Mouse (Mus musculus) spleen, postnatal 14 days (tissue): Measurements from ENCODE around the gene Hip1.
"Not testable (repeated sequence)": the region's sequence is repeated elsewhere in the genome, so short reads cannot be mapped to it uniquely, and the experiment has no call there.

Experiments
- DNase-seq, 2 experiments: peaks; one replicate each; pipeline ENCODE4 v3.0.0; 2021 to 2022; ENCODE audit warnings: low spot score in 2 of 2

Gene Hip1

DNA sequence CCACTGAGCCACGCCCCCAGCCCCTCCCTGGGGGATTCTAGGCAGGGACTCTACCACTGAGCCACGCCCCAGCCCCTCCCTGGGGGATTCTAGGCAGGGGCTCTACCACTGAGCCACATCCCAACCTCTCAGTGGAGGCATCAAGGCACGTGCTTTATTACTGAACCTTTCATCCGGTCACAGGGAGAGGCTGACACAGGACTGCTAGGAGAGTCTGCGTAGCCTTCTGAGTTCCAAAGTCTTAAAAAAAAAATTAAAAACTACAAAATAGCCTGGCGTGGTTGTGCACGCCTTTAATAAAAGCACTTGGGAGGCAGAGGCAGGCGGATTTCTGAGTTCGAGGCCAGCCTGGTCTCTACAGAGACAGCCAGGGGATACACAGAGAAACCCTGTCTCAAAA lies 175.7 kb downstream of the Hip1 start:
- DNase-seq = not testable (repeated sequence)

DNA sequence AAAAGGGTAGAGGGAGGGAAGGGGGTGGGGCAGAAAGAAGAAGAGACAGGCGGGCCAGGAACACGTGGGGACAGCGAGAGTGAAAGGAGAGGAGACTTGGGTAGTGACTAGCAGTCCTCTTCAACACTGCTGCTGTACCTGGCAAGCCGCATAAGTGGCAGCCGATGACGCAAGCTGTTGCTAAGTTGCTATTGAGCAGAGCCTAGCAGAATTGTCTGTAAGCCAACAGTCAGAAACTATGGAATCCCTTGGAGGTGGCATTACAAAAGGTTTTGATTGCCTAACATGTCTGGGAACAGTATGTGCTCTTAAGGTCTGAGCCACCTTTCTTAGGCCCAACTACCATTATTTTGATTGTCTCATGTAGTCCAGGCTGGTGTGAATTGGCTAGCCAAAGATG lies 176.6 kb downstream of the Hip1 start:
- no peak for DNase-seq

- DNase-seq = no peak
Observed at GRCm38 (mm10) chr5:135367841-135368240, 177.1 kb downstream of the Hip1 start.

DNA sequence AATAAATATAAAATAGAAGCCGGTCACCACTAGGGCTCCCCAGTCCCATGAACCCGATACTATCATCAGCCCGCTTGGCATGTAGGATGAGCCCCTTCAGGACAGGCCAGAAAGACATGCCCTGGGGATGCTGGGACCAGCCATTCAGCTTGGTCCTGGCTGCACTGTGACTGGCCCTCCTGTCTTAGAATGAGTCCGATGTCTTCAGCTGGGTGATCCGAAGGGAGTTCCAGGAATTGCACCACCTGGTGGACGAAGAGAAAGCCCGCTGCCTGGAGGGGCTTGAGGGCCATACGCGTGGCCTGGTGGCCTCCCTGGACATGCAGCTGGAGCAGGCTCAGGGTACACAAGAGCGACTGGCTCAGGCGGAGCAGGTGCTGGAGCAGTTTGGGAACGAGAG lies 181.4 kb downstream of the Hip1 start:
- DNase-seq = no peak

DNA sequence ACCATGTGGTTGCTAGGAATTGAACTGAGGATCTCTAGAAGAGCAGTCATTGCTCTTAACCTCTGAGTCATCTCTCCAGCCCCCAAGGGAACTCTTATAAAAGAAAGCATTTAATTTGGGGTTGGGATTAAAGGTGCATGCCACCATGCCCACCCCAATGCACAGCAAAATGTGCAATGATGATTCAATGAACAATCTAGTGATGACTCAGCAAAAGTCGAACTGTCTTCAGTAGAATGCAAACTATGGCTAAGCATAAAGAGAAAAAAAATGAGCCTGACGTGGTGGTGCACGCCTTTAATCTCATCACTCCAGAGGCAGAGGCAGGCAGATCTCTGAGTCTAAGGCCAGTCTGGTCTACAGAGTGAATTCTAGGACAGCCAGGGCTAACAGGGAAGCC lies 182.3 kb downstream of the Hip1 start:
- DNase-seq = no peak

GRCm38 (mm10) chr5:135359772-135360171 lies 185.1 kb downstream of the Hip1 start:
- DNase-seq = no peak

DNA sequence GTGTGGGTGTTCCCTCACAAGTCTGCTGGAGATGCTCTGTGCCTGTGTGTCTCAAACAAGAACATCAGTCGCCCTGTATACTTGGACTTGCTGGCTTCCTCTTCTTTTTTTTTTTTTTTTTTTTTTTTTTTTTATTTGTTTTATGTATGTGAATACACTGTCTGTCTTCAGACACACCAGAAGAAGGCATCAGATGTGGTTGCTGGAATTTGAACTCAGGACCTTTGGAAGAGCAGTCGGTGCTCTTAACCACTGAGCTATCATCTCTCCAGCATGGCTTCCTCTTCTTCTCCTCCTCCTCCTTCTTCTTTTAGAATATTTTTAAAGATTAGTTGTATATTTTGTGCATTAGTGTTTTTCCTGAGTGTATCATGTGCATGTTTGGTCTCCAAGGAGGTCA lies 187.4 kb downstream of the Hip1 start:
- DNase-seq = peak; percentile 32 to 39
